Mouse (Mus musculus): ENCODE results near the gene Btaf1. TPM values are rescaled to one million over a fixed set of nuclear protein-coding genes. Genes with fewer than 3 reads are reported as not detected.

Btaf1 gene
- polyA plus RNA-seq, 1 experiment from 2014 or later: 11.0 TPM

Other genes with a start within 250 kb of the Btaf1 start
- 3.7 and 4.9 TPM in 2 replicates for gene Ppp1r3c, start 189.4 kb upstream of the Btaf1 start, polyA plus RNA-seq (2015; fragmentation: Nextera tagmentation; extraction: Ambion mirVana)
- 41.5 and 41.9 TPM in 2 replicates for gene Tnks2, start 91.8 kb upstream of the Btaf1 start, polyA plus RNA-seq (2015; fragmentation: Nextera tagmentation; extraction: Ambion mirVana)
- 25.5 and 26.2 TPM in 2 replicates for gene Fgfbp3, start 6.5 kb upstream of the Btaf1 start, polyA plus RNA-seq (2015; fragmentation: Nextera tagmentation; extraction: Ambion mirVana)

Data from forebrain, embryonic 13.5 days (tissue).